Mouse (Mus musculus) granulocyte monocyte progenitor cell, adult 5-6 weeks (primary cell): ENCODE measurements around the gene Srsf10. TPM values are rescaled to one million over a fixed set of nuclear protein-coding genes. Genes with fewer than 3 reads are reported as not detected.

Source experiments
- ATAC-seq: replicated peaks from 2 replicates; pipeline ENCODE4 v1.8.0; 2016; ENCODE audit warnings: mild to moderate bottlenecking, moderate TSS enrichment, inconsistent platforms; ENCODE audit not compliant: poor library complexity, severe bottlenecking
- total RNA-seq, 2 experiments: library from RNA; stranded (forward) in 1 of 2; stranded (reverse) in 1 of 2; fragments of 200-712, 200-1000 nt in 1 of 2; fragments of >200 nt in 1 of 2; fragmentation: Nextera tagmentation in 1 of 2; gene quantifications; 2 replicates each; pipeline ENCODE4 v1.2.3; 2014 to 2017

Gene Srsf10
- total RNA-seq, 2 experiments from 2014 or later, result 140 to 201 TPM

DNA sequence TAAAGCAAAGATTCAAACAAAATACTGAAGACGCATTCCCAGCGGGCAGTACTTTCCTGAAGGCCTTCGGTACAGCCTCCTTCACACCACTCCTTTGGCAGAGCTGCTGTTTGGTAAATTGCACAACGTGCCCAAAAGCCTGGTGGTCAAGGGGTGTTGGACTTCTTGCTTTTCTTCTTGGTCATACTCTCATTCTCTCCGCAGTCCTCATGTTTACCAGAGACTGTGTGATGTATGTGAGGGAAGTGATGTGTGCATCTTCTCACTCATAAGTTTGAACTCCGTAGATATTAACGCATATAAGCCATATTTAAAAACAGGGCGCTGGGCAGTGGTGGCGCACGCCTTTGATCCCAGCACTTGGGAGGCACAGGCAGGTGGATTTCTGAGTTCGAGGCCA is 917 bp upstream of the Srsf10 start:
- no peak for ATAC-seq

DNA sequence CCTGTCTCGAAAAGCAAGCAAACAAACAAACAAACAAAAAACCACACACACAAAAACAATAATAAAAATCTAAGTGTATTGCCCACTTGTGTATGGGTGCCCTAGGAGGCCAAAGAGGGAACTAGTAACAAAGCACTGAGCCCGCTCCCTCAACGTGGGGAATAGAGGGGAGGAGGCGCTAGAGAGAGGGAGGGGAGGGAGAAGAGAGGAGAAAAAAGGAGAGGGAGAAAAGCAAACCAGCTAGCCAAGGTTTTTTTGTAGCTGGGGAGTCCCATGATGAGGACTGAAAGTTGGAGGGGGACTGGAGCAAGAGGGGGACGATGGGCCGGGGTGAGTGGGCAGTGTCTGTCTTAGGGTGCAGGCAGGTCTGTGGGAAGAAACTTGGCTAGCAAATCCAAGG is 467 bp upstream of the Srsf10 start:
- peak; percentile 53 for ATAC-seq

DNA sequence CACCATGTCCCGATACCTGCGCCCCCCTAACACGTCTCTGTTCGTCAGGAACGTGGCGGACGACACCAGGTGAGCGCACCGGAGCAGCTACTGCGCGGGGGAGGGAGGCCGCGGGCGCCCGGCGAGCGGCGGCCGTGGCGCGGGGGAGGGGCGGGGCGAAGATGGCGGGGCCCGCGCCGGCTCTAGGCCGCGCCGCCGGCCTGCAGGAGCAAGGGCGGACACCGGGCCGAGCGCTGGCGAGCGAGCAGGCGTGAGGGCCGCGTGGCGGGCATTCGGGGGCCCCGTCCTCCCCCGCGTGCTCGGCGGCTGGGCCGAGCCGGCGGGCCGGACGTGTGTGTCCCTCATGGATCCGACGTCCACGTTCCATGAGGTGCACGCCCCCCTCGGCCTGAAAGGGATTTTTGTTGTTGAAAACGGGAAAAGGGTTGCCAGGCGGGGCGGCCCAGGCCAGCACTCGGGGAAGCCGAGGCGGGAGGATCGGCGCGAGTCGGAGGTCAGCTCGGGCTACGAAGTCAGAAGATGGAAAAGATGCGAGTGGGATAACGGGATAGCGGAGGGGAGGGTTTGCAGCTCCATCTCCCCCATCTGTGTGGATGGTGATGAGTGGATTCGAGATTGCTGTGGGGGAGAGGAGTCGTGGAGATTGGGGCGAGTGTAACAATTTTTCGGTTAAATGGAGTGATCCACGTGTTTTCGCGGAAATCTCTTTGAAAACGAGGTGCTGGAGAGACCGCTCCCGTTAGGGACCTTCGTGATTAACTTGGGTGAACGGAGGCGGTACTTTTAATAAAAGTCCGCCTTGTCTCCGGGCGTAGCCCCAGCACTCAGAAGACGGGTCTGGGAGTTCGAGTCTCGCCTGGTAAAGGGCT is 910 bp downstream of the Srsf10 start:
- ATAC-seq, result peak; percentile 29

DNA sequence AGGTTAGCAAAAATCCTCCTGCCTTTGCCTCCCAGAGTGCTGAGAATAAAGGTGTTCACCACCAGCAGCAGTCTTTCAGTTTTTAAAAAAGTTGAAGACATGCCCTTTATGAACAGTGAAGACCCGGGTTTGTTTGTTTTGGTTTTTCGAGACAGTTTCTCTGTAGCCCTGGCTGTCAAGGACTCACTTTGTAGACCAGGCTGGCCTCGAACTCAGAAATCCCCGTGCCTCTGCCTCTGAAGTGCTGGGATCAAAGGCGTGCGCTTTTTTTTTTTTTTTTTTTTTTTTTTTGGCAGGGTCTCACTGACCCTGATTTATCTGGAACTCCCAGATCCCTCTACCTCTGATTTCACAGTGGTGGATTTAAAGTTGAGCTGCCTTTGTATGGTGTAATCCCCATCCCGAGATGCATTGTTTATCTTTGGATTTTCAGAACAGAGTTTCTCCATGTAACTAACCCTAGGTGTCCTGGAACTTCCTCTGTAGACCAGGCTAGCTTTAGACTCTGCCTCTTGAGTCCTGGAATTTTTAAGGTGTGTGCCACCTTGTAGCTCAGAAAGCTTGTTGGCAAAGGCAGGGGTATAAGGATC is 2.1 kb downstream of the Srsf10 start:
- no peak for ATAC-seq

DNA sequence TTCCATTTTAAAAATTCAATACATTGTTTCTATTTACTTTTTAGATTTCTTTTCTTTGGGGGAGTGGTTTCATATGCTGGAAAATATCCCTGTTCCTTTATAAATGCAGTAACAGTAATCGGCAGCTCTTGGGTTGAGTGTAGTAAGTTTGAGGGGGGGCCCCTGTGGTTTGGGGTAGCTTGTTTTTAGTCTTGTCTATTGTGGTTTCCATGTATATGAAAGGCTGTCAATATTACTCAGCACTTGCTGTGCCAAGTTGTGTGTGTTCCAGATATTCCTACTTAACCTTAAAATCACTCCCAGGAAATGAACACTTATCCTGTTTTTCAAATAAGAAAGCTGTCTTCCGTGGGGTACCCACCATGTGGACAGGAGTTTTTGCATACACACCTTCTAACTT is 13.4 kb downstream of the Srsf10 start:
- no peak for ATAC-seq

DNA sequence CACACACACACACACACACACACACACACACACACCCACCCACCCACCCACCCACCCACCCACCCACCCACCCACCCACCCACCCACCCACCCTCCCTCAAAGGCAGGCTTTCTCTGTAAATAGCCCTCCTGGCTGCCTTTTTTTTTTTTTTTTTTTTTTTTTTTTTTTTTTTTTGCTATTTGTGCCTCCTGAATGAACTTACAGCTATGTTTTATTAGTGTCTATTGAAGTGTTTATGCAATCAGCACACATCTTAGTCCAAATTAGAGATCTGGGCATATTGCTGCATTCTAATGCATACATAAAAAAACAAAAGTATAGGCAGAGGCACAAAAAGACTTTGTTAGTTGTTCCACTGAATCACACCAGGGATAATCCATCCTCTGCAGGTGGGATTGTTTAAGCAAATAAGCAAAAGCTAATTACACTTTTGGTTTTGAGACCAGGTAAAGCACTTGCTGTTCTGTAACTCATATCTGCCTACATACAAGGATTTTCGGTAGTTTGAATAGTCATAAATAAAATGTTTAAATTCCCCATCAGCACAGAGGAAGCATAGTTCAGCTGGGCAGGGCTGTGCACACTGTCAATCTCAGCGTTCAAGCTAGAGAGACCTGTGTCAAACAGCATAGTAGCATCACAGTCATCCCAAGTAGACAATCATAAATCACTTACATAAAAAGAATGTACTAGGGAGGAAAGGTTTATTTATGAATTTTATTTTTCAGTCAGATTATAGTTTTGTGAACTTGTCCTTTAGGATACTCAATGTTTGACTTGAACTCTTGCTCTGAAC is 14.9 kb downstream of the Srsf10 start:
- no peak for ATAC-seq

DNA sequence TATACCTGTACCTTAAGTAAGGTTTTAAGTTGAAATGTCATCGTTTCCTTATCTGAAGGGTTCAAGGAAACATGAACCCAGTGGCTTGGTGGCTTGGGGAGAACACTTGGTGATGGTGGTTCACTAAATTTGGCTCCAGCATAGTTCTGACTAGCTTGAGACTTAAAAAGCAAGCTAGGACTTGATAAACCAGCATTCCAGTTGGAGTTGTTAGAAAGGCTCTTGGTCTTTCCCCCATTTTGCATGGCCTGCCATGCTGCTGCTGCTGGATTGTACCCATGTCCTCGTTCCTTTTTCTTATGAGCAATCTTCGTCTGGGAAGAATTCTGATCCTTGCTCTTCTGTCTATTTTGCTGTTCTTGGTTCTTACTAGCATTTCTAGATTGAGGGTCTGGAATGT is 16.5 kb downstream of the Srsf10 start:
- ATAC-seq, result no peak

DNA sequence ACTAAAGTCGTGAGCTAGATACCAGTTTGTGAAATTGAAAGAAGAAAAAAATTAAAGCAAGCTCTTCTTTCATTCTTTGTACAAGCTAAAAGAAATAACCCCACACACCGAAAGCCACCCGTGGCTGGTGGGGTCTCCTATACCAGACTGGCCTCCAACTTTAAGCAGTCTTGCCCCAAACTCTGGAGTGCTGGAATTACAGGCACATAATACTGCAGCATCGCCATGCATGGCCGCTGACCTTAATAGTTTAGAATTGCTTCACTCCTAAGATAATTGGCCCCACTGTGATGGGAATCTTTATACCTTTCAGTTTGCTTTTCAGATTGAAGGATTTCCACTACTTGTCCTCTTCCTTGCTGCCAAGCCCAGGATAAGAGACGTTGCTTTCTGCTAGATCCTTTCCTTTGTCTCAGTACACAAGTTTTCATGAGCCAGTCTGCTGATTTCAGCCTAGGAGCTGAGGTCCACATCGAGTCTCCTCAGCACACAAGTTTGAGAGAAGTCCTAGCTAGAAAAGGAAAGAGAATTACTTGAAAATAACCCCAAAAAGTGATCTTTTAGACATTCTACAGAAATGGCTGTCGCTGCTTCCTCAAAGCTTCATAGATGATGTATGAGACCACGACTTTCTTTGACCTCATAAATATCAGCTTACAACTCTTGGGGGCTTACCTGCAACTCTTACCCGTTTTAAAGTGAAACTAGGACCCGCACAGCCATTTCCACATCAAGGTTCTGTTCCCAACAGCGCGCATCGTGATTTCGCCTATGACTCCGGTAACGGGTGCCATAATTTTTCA is 17.2 kb downstream of the Srsf10 start:
- ATAC-seq, result no peak

DNA sequence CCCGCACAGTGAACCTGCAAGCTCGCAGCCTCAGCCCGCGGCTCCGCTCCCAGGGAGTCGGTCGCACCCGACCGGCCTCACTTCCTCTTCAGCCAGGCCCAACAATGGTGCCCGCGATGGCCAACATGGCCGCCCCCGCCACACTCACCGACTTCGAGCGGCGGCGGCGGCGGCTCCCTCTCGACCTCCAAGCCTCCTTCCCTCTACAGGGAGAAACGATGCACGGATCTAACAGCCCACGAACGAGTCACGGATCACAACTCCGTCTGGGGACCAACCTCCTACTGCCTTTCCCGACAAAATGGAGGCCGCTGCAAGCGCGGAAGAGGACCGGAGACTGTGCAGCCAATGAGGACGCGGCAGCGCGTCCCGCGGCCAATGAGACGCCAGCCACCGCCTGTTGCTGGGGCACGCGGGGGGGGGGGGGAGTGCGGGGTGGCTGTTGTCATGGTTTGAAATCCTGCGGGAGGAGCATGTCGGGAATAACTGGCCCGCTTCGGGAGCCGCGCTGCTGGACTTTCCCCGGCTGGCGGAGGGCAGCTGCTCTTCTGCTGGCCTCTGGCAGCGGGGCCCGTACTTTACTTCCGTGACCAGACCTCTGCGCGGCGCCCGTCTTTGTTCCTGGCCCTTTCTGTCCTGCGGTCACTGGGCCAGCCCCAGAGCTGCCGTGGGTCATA is 18.1 kb downstream of the Srsf10 start, which contains the start of gene Pnrc2:
Pnrc2 (minus strand) TSS at position 325 of the 677 bp plus-strand sequence.
- peak; percentile 59 for ATAC-seq

DNA sequence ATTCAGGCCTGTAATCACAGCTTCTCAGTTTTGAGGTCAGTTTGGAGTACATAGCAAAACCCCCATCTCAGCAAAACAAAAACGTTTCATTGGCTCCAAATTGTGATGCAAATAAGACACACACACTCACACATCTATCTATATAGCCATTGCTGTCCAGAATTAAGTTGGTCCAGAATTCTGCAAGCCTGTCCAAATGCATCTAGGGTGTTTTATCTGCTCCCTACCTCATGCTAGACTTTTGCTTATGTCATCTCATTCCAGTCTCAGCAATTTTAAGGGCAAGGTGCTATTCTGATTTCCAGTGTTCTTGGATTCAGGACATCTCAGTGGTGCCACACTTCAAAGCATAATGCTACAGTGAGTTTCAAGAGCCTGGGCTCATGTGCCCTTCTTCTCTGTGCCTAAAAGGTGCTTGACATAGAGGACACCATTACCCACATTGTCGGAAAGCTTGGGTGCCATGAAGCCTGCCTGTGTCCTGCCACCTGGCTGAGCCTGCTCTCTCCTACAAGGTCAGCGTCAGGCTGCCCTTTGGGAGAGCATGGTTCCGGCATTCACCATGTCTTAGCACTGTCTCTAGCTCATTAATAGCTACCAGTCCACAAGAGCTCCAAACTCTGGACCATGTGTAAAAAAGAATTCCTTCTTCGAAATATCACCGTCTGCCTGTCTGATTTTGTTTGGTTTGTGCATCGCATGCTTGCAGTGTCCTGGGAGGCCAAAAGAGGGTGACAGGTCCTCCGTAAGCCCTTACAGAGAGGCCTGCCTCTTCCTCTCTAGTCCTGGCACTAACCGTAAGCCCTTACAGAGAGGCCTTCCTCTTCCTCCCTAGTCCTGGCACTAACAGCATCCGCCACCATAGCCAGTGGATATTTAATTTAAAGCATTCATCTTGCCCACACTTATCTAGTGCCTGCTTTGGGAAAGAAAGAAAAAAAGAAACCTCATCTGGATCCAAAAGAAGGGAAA is 19.3 kb downstream of the Srsf10 start:
- ATAC-seq, result no peak

DNA sequence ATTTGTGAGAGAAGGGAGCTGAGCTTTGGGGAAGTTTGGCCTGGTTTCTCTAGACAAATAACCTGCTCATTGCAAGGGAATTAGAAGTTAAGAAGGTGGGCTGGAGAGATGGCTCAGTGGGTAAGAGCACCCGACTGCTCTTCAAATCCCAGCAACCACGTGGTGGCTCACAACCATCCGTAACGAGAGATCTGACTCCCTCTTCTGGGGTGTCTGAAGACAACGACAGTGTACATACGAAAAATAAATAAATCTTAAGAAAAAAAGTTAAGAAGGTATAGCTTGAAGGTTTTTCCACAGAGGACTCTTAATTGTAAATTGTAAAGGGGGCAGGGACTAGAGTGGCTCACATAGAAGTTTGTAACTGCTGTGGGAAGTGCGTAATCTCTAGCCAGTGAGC is 20.0 kb downstream of the Srsf10 start:
- no peak for ATAC-seq

DNA sequence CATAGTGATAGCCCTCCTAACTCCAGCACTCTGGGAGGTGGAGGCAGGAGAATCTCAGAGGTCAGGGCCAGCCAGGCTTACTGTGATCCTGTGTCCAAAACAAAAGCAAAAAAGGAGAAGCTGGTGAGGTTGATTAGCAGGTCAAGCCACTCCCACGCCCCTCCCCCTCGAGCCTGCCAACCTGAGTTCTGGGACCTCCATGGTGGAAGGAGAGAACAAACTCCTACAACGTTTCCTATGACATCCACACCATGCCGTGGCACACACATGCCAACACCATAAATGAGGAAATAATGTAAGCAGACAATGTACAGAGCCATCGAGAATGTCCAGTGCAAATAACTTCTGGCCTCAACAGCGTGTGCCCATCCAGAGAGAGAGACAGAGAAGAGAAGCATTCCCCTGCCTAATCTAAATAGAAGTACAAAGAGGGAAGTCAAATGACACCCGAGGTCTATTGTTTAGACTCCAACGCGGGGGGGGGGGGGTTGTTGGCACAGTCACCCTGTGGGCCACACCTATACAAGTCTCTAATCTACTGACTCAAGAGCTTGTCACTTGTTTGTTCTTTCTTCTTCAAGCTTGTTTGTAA is 20.5 kb downstream of the Srsf10 start:
- ATAC-seq, result peak; percentile 20

DNA sequence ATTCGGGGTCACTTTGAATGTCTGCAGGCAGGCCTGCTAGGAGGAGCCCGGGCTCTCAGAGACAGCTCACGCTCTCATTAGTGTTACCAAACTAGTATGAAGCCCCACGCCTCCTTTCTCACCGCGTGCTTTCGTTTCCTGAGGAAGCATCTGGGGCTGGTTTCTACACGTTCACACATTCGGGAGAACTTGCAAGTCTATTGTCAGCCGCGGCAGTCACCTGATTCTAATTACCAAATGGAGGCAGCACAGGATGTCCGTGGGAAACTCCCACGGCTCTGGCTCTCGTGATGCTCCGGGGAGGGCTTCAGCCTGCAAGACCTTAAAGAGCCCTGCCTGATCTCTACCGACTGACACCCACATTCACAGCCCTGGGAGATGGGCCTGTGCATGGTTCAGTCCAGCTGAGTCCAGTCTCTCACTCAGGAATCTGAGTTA is 21.1 kb downstream of the Srsf10 start:
- peak; percentile 69 for ATAC-seq

DNA sequence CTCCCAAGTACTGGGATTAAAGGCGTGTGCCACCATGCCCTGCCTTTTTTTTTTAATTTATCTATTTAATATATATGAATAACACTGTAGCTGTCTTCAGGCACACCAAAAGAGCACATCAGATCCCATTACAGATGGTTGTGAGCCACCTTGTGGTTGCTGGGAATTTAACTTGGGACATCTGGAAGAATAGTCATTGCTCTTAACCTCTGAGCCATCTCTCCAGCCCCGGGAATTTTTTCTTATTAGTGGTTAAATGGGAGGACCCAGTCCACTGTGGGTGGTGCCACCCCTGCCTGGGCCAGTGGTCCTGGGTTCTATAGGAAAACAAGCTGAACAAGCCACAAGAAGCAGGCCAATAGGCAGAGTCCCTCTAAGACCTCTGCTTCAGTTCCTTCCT is 22.2 kb downstream of the Srsf10 start:
- ATAC-seq, result no peak

DNA sequence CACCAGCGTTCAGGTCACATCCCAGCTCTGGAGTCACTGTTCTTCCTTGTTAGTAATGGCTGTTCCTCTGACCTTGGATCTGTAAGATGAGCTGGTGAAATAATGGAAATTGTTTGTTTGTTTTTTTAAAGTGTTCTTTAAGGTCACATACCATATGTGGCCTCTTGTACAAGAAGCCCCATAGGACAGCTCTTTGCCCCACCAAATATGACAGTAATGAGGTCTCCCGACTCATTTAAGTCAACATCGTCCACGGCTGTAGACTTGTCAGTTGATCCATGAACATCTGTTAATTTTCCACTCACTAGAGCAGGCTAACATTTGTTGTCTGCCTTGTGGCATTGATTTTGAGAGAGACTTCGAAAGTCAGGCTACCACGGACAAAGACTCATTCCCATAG is 23.5 kb downstream of the Srsf10 start:
- no peak for ATAC-seq

DNA sequence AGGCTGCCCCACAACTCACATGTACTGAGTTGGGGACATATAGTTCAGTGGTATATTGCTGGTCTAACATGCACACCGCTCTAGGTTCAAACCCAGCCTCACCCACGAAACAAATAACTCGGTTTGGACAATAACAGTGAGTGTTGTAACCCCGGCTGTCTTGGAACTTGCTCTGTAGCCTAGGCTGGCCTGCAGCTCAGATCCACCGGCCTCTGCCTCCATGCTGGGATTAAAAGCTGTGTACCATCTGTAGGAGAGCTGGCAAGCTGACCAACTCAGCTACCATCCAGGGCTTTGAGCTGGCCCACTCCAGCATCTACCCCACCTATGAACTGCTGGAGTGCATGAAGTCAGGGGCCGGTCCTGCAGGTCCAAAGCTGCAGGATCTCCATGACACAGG is 24.5 kb downstream of the Srsf10 start:
- ATAC-seq, result no peak

DNA sequence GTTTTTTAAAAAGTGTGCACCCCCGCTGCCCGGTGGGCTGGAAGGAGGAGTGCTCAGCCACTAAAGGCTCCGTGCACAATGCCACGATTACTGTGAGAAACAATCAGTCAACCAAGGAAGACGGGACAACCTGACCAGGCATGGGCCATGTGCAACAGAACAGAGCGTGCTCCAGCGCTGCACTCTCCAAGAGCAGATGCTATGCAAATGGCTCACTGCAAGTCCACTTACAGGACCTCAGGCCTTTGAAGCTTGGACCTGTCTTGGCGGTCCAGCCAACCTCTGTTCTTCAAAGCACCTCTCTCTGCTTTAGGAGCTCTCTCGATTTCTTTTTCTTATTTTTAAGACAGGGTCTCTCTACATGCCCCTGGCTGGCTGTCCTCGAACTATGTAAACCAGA is 25.0 kb downstream of the Srsf10 start:
- no peak for ATAC-seq

DNA sequence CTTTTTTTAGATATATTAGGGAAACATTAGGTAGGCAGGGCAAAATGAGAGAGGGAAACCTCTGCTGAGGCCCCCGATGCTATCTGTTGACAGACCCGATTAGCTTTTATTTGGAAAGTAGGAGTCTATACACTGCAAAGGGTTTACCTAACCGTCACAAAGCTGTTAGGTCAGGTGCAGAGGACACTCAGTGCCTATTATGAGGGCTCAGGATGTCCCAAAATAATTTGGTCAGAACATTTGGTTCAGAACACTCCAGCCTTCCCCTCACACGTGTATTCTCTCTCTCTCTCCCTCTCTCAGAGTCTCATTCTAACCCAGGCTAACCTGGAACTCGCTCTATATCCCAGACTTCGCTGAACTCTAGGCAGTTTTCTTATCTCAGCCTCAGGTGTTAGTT is 26.5 kb downstream of the Srsf10 start:
- ATAC-seq, result no peak
